Mouse (Mus musculus) layer of hippocampus, postnatal 25 days (tissue): ENCODE measurements around the gene Ipo8. TPM values are rescaled to one million over a fixed set of nuclear protein-coding genes. Genes with fewer than 3 reads are reported as not detected.

ENCODE experiments used
- DNase-seq, 2 experiments: peaks; one replicate each; pipeline ENCODE4 v3.0.0; 2022; ENCODE audit warnings: mixed read lengths in 2 of 2, low spot score in 1 of 2; ENCODE audit errors: extremely low spot score in 1 of 2
- total RNA-seq, 2 experiments: library from RNA; stranded (reverse); gene quantifications; 2 replicates each; pipeline ENCODE4 v1.2.3; 2021

Gene Ipo8
- 10 to 100 TPM; 43.7 to 44.0 TPM for total RNA-seq

GRCm38 (mm10) chr6:148830748-148831727 is at the start of gene Ipo8:
Gene Ipo8 (minus strand): TSS chr6:148831467.
- DNase-seq: peak; percentile 77 to 78

- DNase-seq: no peak
These were observed 42.6 kb upstream of the Ipo8 start for GRCm38 (mm10) chr6:148873911-148874310.

- no peak for DNase-seq
These were observed 14.4 kb upstream of the Ipo8 start for GRCm38 (mm10) chr6:148845629-148846028.

- DNase-seq: no peak
These were observed 10.5 kb upstream of the Ipo8 start for GRCm38 (mm10) chr6:148841760-148842159.

- DNase-seq: no peak
These were observed 7.2 kb upstream of the Ipo8 start for GRCm38 (mm10) chr6:148838460-148838859.

GRCm38 (mm10) chr6:148831728-148832121 is 458 bp upstream of the Ipo8 start:
- DNase-seq: no peak

GRCm38 (mm10) chr6:148830355-148830747 is 916 bp downstream of the Ipo8 start:
- DNase-seq: no peak

- no peak for DNase-seq
These were observed 5.1 kb downstream of the Ipo8 start for GRCm38 (mm10) chr6:148826119-148826518.

- no peak for DNase-seq
These were observed 12.5 kb downstream of the Ipo8 start for GRCm38 (mm10) chr6:148818624-148819343.

GRCm38 (mm10) chr6:148816751-148817150 is 14.5 kb downstream of the Ipo8 start:
- no peak for DNase-seq

- no peak for DNase-seq
These were observed 20.1 kb downstream of the Ipo8 start for GRCm38 (mm10) chr6:148811117-148811516.

- DNase-seq: no peak
These were observed 31.5 kb downstream of the Ipo8 start for GRCm38 (mm10) chr6:148799773-148800172.

- no peak for DNase-seq
These were observed 36.1 kb downstream of the Ipo8 start for GRCm38 (mm10) chr6:148795145-148795544.

- no peak for DNase-seq
These were observed 42.1 kb downstream of the Ipo8 start for GRCm38 (mm10) chr6:148789010-148789673.

- no peak for DNase-seq
These were observed 45.1 kb downstream of the Ipo8 start for GRCm38 (mm10) chr6:148786186-148786585.

- DNase-seq: no peak
These were observed 46.8 kb downstream of the Ipo8 start for GRCm38 (mm10) chr6:148784418-148784817.

GRCm38 (mm10) chr6:148776236-148776635 is 55.0 kb downstream of the Ipo8 start:
- no peak for DNase-seq

GRCm38 (mm10) chr6:148771423-148771822 is 59.8 kb downstream of the Ipo8 start:
- DNase-seq: no peak

GRCm38 (mm10) chr6:148768419-148768818 is 62.8 kb downstream of the Ipo8 start:
- no peak for DNase-seq

- DNase-seq: no peak
These were observed 64.0 kb downstream of the Ipo8 start for GRCm38 (mm10) chr6:148767228-148767627.
